ENCODE assay signal across 17 mouse cellular contexts in the genomic region with DNA sequence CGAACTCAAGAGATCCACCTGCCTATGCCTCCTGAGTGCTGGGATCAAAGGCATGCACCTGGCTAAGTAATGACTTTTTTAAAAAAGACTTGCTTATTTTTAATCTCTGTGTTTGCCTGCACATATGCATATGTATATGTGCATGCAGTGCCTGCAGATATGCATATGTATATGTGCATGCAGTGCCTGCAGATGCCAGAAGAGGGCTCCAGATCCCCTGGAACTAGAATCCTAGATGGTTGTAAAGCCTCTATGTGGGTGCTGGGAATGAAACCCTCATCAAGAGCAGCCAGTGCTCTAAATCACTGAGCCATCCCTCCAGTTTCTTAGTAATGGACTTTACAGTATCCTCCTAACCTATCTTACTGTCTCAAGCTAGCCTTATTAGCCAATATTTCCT. TPM values are rescaled to one million over a fixed set of nuclear protein-coding genes. Genes with fewer than 3 reads are reported as not detected.
DNase-seq lines count a peak whose midpoint lies in the region; ATAC-seq and TF ChIP-seq lines count a peak whose summit lies in the region.
"Had no signal": no experiment of that assay in that cellular context is flagged by ENCODE, and none has a peak within 500 bp of the region (broad histone marks: within the 10 kb centered on the region; RNA-seq: fewer than 3 reads in every experiment).

No protein-coding gene starts in this region.

- peaks cover 7% of the 10 kb centered on the region; the same call in 1 of the 2 replicates for H3K9me3 ChIP-seq in intestine, postnatal 0 days (ENCODE audit: control insufficient read depth)
- H3K9me3 ChIP-seq in intestine, embryonic 15.5 days = no peaks in the 10 kb centered on the region
- H3K9me3 ChIP-seq in MEL (replicated peaks; ENCODE audit: insufficient read depth, low read length) = no peaks in the 10 kb centered on the region
- H3K9me3 ChIP-seq: limb, embryonic 10.5 days; midbrain, embryonic 12.5 days had no signal

- TF ChIP-seq POLR2A in thymus, adult 2 months (IDR thresholded peaks at IDR 0.05; ENCODE audit: control insufficient read depth, extremely low read depth, insufficient read depth, low read length, poor library complexity) = no peak
- no peak for TF ChIP-seq POLR2A in MEL (IDR thresholded peaks at IDR 0.05; ENCODE audit: control insufficient read depth in 1 of 2, insufficient read depth in 1 of 2, low read depth in 1 of 2, low read length in 2 of 2, poor library complexity in 1 of 2)

- H3K4me1 ChIP-seq in intestine, postnatal 0 days (replicated peaks; ENCODE audit: control insufficient read depth, insufficient read depth, low read length) = no peaks in the 10 kb centered on the region
- no peaks in the 10 kb centered on the region for H3K4me1 ChIP-seq in intestine, embryonic 15.5 days (replicated peaks)
- peaks cover 2% of the 10 kb centered on the region; the same call in 1 of the 2 replicates for H3K4me1 ChIP-seq in thymus, adult 2 months (replicated peaks; ENCODE audit: control insufficient read depth, insufficient read depth, low read length)
- peaks cover 2 to 5% of the 10 kb centered on the region in 2 experiments; a peak in 2 of 4 replicates for H3K4me1 ChIP-seq in MEL (ENCODE audit: control insufficient read depth in 1 of 2, insufficient read depth in 2 of 2, low read length in 2 of 2)
- H3K4me1 ChIP-seq: midbrain, embryonic 12.5 days had no signal

- no peak overlapping the region for H3K27ac ChIP-seq in intestine, postnatal 0 days (ENCODE audit: low read depth, low read length)
- H3K27ac ChIP-seq in intestine, embryonic 15.5 days = no peak overlapping the region
- H3K27ac ChIP-seq in thymus, adult 2 months (ENCODE audit: control insufficient read depth, insufficient read depth, low read length) = no peak overlapping the region
- no peak overlapping the region for H3K27ac ChIP-seq in MEL (ENCODE audit: control insufficient read depth, low read depth, low read length)
- H3K27ac ChIP-seq: forebrain, embryonic 13.5 days; left cerebral cortex, adult 2 months; limb, embryonic 10.5 days; liver, embryonic 15.5 days; midbrain, embryonic 12.5 days had no signal

- peak; percentile 20 for DNase-seq in thymus, postnatal 14 days
- no peak for DNase-seq in thymus, adult 2 months
- DNase-seq in MEL (ENCODE audit: low read depth, low spot score) = peak; percentile 63
- peak; percentile 28 for DNase-seq in splenic B cell, adult 2 months (ENCODE audit: low read depth, low spot score)
- DNase-seq: cerebellum, adult 9-11 months; lung, postnatal 4 days; right cerebral cortex, adult 18-20 months had no signal

- H3K27me3 ChIP-seq in intestine, postnatal 0 days (replicated peaks; ENCODE audit: control insufficient read depth, insufficient read depth, low read length) = no peaks in the 10 kb centered on the region
- H3K27me3 ChIP-seq in intestine, embryonic 15.5 days (replicated peaks) = no peaks in the 10 kb centered on the region
- no peaks in the 10 kb centered on the region; the same call in 1 of the 2 replicates for H3K27me3 ChIP-seq in thymus, adult 2 months (ENCODE audit: control insufficient read depth, insufficient read depth, low read length)
- no peaks in the 10 kb centered on the region for H3K27me3 ChIP-seq in MEL (ENCODE audit: control insufficient read depth in 1 of 2, insufficient read depth in 2 of 2, low read length in 2 of 2)
- H3K27me3 ChIP-seq in splenic B cell, adult 2 months (ENCODE audit: control insufficient read depth, insufficient read depth, low read length, poor library complexity, severe bottlenecking) = no peaks in the 10 kb centered on the region
- H3K27me3 ChIP-seq: forebrain, embryonic 13.5 days; liver, embryonic 15.5 days; midbrain, embryonic 12.5 days had no signal

- peaks cover 12% of the 10 kb centered on the region for H3K79me2 ChIP-seq in MEL (ENCODE audit: control insufficient read depth, insufficient read depth, low read length, poor library complexity)

- no peak overlapping the region for H3K9ac ChIP-seq in intestine, postnatal 0 days (ENCODE audit: low read depth, low read length)
- no peak overlapping the region for H3K9ac ChIP-seq in intestine, embryonic 15.5 days
- H3K9ac ChIP-seq in MEL (ENCODE audit: control insufficient read depth, low read depth, low read length, poor library complexity, severe bottlenecking) = no peak overlapping the region
- H3K9ac ChIP-seq: forebrain, embryonic 13.5 days; liver, embryonic 15.5 days; midbrain, embryonic 12.5 days had no signal

- no peak overlapping the region for H3K4me2 ChIP-seq in intestine, postnatal 0 days (replicated peaks; ENCODE audit: low read depth)
- H3K4me2 ChIP-seq in intestine, embryonic 15.5 days (replicated peaks) = no peak overlapping the region
- H3K4me2 ChIP-seq: forebrain, embryonic 13.5 days; liver, embryonic 15.5 days; midbrain, embryonic 12.5 days had no signal

- no peak for TF ChIP-seq EP300 in MEL (IDR thresholded peaks at IDR 0.05; ENCODE audit: low read depth in 1 of 2, low read length in 2 of 2)

- H3K36me3 ChIP-seq in intestine, postnatal 0 days (ENCODE audit: control insufficient read depth, insufficient read depth) = no peaks in the 10 kb centered on the region
- no peaks in the 10 kb centered on the region for H3K36me3 ChIP-seq in intestine, embryonic 15.5 days
- no peaks in the 10 kb centered on the region for H3K36me3 ChIP-seq in thymus, adult 2 months (ENCODE audit: control insufficient read depth, insufficient read depth, low read length)
- H3K36me3 ChIP-seq in MEL (ENCODE audit: control insufficient read depth in 1 of 2, insufficient read depth in 2 of 2, low read length in 2 of 2) = peaks cover 0 to 12% of the 10 kb centered on the region in 2 experiments; a peak in 2 of 4 replicates
- no peaks in the 10 kb centered on the region for H3K36me3 ChIP-seq in splenic B cell, adult 2 months (ENCODE audit: control insufficient read depth, insufficient read depth, low read length, poor library complexity, severe bottlenecking)
- H3K36me3 ChIP-seq: limb, embryonic 10.5 days; liver, embryonic 15.5 days; midbrain, embryonic 12.5 days had no signal

- 92% methylated on average over 1 of the region's 1 CpGs for WGBS in intestine, postnatal 0 days
- WGBS in intestine, embryonic 15.5 days = 94% methylated on average over 1 of the region's 1 CpGs
- 86% methylated on average over 1 of the region's 1 CpGs for WGBS in thymus, adult 2 months

- peak; percentile 45; the same call in 1 of the 2 replicates for TF ChIP-seq CTCF in intestine, postnatal 0 days (IDR thresholded peaks at IDR 0.05; ENCODE audit: low read depth)
- TF ChIP-seq CTCF in thymus, adult 2 months (IDR thresholded peaks at IDR 0.05; ENCODE audit: borderline replicate concordance, control insufficient read depth, extremely low read depth, insufficient read depth, low read length, poor library complexity) = no peak
- peak; percentile 49 to 60 (median 56); a peak in 5 of 6 replicates for TF ChIP-seq CTCF in MEL (IDR thresholded peaks at IDR 0.05 in 2 of 3, conservative IDR thresholded peaks at IDR 0.05 in 1 of 3; ENCODE audit: control insufficient read depth in 1 of 3, insufficient read depth in 1 of 3, low read depth in 2 of 3, low read length in 3 of 3, poor library complexity in 1 of 3, severe bottlenecking in 1 of 3)

- no peak for ATAC-seq in intestine, postnatal 0 days
- ATAC-seq in intestine, embryonic 15.5 days = no peak
- no peak for ATAC-seq in erythroid progenitor cell, adult 5-6 weeks (replicated peaks; ENCODE audit: low FRiP score, poor library complexity, severe bottlenecking)
- ATAC-seq: forebrain, embryonic 13.5 days; inflammation-experienced regulatory T-cells, adult 6 months had no signal

- peak; percentile 64 for TF ChIP-seq RAD21 in MEL (IDR thresholded peaks at IDR 0.05; ENCODE audit: low read depth, low read length)

- no peak overlapping the region for H3K4me3 ChIP-seq in intestine, postnatal 0 days (ENCODE audit: low read depth, low read length)
- H3K4me3 ChIP-seq in intestine, embryonic 15.5 days (replicated peaks) = no peak overlapping the region
- no peak overlapping the region for H3K4me3 ChIP-seq in thymus, adult 2 months (ENCODE audit: control insufficient read depth, insufficient read depth, low read length)
- H3K4me3 ChIP-seq in MEL (ENCODE audit: control insufficient read depth in 1 of 2, insufficient read depth in 1 of 2, low read depth in 2 of 2, low read length in 2 of 2) = no peak overlapping the region
- H3K4me3 ChIP-seq: forebrain, embryonic 13.5 days; left cerebral cortex, adult 2 months; limb, embryonic 10.5 days; liver, embryonic 15.5 days; midbrain, embryonic 12.5 days; myocyte had no signal

RNA-seq across cellular contexts. Expression of gene Amd1, which starts 4.0 kb away (rescaled TPM):
- polyA plus RNA-seq in intestine, postnatal 0 days (2015; fragmentation: Nextera tagmentation; extraction: Ambion mirVana) = 24.0 and 25.3 TPM in 2 replicates
- polyA plus RNA-seq in intestine, embryonic 15.5 days (2015; fragmentation: Nextera tagmentation; extraction: Ambion mirVana) = 55.7 and 60.4 TPM in 2 replicates
- polyA plus RNA-seq in thymus, adult 2 months (2012; rRNA removed) = 10.0 and 11.4 TPM in 2 replicates
- 84.7 and 102 TPM in 2 replicates for total RNA-seq in MEL (2012; rRNA removed)
- polyA plus RNA-seq in MEL (2012; ENCODE audit: insufficient read depth in 1 of 2, insufficient read length in 2 of 2, low read depth in 1 of 2, low replicate concordance in 2 of 2, missing spikeins in 1 of 2) = 10 to 100 TPM in 1 of 2 experiments, not detected in 1; 81.2 TPM
- 80.7 and 121 TPM in 2 replicates for total RNA-seq in erythroid progenitor cell, adult 5-6 weeks (2015; ENCODE audit: low replicate concordance)
- 79.4 and 101 TPM in 2 replicates for total RNA-seq in erythroid progenitor cell, adult 5-6 weeks (2017; ENCODE audit: low replicate concordance)

RNA-seq across cellular contexts. Expression of gene Cdk19, which starts 33.4 kb away (rescaled TPM):
- polyA plus RNA-seq in intestine, postnatal 0 days (2015; fragmentation: Nextera tagmentation; extraction: Ambion mirVana) = 3.0 and 3.2 TPM in 2 replicates
- polyA plus RNA-seq in intestine, embryonic 15.5 days (2015; fragmentation: Nextera tagmentation; extraction: Ambion mirVana) = 5.9 and 6.3 TPM in 2 replicates
- 31.0 and 34.0 TPM in 2 replicates for polyA plus RNA-seq in thymus, adult 2 months (2012; rRNA removed)
- 2.8 and 4.8 TPM in 2 replicates for total RNA-seq in MEL (2012; rRNA removed)
- polyA plus RNA-seq in MEL (2012; ENCODE audit: insufficient read depth in 1 of 2, insufficient read length in 2 of 2, low read depth in 1 of 2, low replicate concordance in 2 of 2, missing spikeins in 1 of 2) = 1 to 10 TPM in 1 of 2 experiments, not detected in 1; 8.2 TPM
- 31.4 and 36.9 TPM in 2 replicates for total RNA-seq in erythroid progenitor cell, adult 5-6 weeks (2015; ENCODE audit: low replicate concordance)
- total RNA-seq in erythroid progenitor cell, adult 5-6 weeks (2017; ENCODE audit: low replicate concordance) = 30.5 and 34.6 TPM in 2 replicates

RNA-seq across cellular contexts. Expression of gene Gtf3c6, which starts 48.1 kb away (rescaled TPM):
- 50.7 and 64.3 TPM in 2 replicates for polyA plus RNA-seq in intestine, postnatal 0 days (2015; fragmentation: Nextera tagmentation; extraction: Ambion mirVana)
- polyA plus RNA-seq in intestine, embryonic 15.5 days (2015; fragmentation: Nextera tagmentation; extraction: Ambion mirVana) = 80.8 and 88.9 TPM in 2 replicates
- polyA plus RNA-seq in thymus, adult 2 months (2012; rRNA removed) = 8.5 and 9.3 TPM in 2 replicates
- total RNA-seq in MEL (2012; rRNA removed) = 41.6 and 42.0 TPM in 2 replicates
- polyA plus RNA-seq in MEL (2012; ENCODE audit: insufficient read depth in 1 of 2, insufficient read length in 2 of 2, low read depth in 1 of 2, low replicate concordance in 2 of 2, missing spikeins in 1 of 2) = 10 to 100 TPM in 1 of 2 experiments, not detected in 1; 56.6 TPM
- total RNA-seq in erythroid progenitor cell, adult 5-6 weeks (2015; ENCODE audit: low replicate concordance) = 14.3 and 19.8 TPM in 2 replicates
- total RNA-seq in erythroid progenitor cell, adult 5-6 weeks (2017; ENCODE audit: low replicate concordance) = 7.4 and 38.7 TPM in 2 replicates

RNA-seq across cellular contexts. Expression of gene Rpf2, which starts 59.2 kb away (rescaled TPM):
- polyA plus RNA-seq in intestine, postnatal 0 days (2015; fragmentation: Nextera tagmentation; extraction: Ambion mirVana) = 36.2 and 36.6 TPM in 2 replicates
- 65.4 and 74.7 TPM in 2 replicates for polyA plus RNA-seq in intestine, embryonic 15.5 days (2015; fragmentation: Nextera tagmentation; extraction: Ambion mirVana)
- polyA plus RNA-seq in thymus, adult 2 months (2012; rRNA removed) = 3.0 and 3.9 TPM in 2 replicates
- 104 and 122 TPM in 2 replicates for total RNA-seq in MEL (2012; rRNA removed)
- 10 to 100 TPM in 1 of 2 experiments, not detected in 1; 92.8 TPM for polyA plus RNA-seq in MEL (2012; ENCODE audit: insufficient read depth in 1 of 2, insufficient read length in 2 of 2, low read depth in 1 of 2, low replicate concordance in 2 of 2, missing spikeins in 1 of 2)
- total RNA-seq in erythroid progenitor cell, adult 5-6 weeks (2015; ENCODE audit: low replicate concordance) = 13.0 and 15.5 TPM in 2 replicates
- total RNA-seq in erythroid progenitor cell, adult 5-6 weeks (2017; ENCODE audit: low replicate concordance) = 18.4 and 19.4 TPM in 2 replicates
